Mouse (Mus musculus): ENCODE measurements around the gene Ptges3.
A peak's percentile ranks its signal among the peaks of the same experiment; 100 is the strongest.
"Not testable (repeated sequence)": the region's sequence is repeated elsewhere in the genome, so short reads cannot be mapped to it uniquely, and the experiment has no call there.

Gene Ptges3

DNA sequence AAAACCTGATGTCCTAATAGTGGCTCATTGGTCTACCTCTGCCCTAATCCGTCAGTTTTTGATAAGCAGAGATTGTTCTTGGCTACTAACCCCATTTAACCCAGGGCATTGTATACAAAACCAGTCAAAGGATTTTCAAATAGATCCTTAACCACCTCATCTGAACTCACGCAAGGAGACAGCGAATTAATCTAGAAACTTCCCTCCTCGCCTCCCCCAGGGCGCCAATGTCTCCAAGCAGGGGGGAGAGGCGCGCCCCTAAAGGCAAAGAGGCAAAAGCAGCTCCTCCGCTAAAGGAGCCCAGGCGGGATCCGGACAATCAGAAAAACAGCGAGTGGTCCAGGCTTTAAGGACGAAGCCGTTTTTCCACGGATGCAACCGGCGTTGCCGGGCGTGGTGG is 570 bp upstream of the Ptges3 start:
- DNase-seq (ENCODE audit: low read depth in 2 of 2, low spot score in 2 of 2) = no peak

DNA sequence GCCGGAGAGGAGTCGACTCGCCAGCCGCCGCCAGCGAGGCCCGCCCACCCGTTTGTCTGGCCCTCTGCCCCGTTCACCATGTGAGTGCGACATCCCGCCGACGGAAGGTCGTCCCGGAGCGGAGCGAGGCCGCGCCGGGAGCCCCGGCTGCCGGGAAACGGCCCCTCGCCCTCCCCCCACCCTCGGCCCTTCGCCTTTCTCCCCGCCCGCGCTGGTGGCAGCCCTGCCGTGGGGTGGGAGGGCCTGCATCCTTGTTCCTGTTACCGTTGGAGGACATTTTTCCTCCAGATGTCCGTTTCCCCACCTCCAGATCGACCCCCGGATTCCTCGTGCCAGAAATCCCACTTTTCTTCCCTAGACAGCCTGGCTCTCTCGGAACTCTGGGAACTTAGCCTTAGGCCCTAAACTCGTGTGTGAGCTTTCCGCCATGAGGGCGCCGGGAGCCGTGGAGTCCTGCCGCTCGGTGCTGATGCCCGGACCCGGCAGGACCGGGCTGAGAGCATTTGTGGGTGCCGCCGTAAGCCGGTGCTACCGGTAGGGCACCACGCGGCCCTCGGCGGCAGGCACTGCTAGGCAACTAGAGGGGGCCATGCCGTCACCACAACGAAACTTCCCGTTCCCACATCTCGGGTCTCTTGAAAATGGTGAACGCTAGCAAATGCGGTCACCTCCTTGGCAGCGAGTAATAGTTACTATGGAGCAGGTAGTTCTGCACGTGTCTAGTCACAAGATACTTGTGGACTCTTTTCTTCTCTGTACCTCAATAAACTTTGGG is 640 bp downstream of the Ptges3 start:
- peak; percentile 57 to 63 for DNase-seq (ENCODE audit: low read depth in 2 of 2, low spot score in 2 of 2)

DNA sequence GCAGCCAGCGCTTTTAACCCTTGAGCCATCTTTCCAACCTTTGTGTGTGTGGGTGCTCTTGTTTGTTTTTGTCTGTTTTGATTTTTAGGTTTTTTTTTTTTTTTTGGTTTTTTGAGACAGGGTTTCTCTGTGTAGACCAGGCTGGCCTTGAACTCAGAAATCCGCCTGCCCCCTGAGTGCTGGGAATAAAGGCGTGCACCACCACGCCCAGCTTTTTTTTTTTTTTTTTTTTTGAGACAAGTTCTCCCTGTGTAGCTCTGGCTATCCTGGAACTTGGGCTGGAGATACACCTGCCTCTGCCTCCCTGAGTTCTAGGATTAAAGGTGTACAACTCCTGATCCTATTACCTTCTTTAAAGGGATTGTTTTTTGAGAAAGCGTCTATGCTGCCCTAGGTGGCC is 2.4 kb downstream of the Ptges3 start:
- DNase-seq (ENCODE audit: low read depth in 2 of 2, low spot score in 2 of 2) = no peak

GRCm38 (mm10) chr10:128062221-128062989 is 3.7 kb downstream of the Ptges3 start:
- DNase-seq (ENCODE audit: low read depth in 2 of 2, low spot score in 2 of 2) = no peak

- DNase-seq (ENCODE audit: low read depth in 2 of 2, low spot score in 2 of 2) = no peak
Observed at GRCm38 (mm10) chr10:128066072-128066471, 7.3 kb downstream of the Ptges3 start.

- no peak for DNase-seq (ENCODE audit: low read depth in 2 of 2, low spot score in 2 of 2)
Observed at GRCm38 (mm10) chr10:128069201-128069600, 10.4 kb downstream of the Ptges3 start.

GRCm38 (mm10) chr10:128070432-128070831 is 11.7 kb downstream of the Ptges3 start:
- not testable (repeated sequence) for DNase-seq (ENCODE audit: low read depth in 2 of 2, low spot score in 2 of 2)

DNA sequence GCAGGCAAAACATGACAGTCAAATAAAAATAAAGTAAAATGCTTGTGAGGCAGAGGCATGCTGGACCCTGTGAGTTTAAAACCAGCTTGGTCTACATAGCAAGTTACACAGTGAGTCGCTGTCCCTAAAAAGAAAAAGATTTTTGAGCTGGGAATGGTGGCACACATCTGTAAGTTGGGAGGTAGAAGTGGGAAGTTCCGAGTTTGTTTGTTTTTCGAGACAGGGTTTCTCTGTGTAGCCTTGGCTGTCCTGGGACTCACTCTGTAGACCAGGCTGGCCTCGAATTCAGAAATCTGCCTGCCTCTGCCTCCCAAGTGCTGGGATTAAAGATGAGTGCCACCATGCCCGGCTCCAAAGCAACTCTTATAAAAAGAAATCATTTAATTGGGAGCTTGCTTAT is 19.5 kb downstream of the Ptges3 start:
- not testable (repeated sequence) for DNase-seq (ENCODE audit: low read depth in 2 of 2, low spot score in 2 of 2)

DNA sequence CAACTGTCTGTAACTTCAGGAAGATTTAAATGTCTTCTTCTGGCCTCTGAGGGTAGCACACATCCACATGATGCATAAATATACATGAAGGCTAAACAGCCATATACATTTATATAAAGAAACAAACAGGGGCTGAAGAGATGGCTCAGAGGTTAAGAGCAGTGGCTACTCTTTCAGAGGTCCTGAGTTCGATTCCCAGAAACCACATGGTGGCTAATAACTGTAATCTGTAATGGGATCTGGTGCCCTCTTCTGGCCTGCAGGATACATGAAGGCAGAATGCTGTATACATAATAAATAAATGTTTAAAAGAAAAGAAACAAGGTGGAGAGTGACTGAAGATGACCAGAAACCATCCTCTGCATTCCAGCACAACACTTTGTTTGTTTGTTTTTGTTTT is 21.7 kb downstream of the Ptges3 start:
- no peak for DNase-seq (ENCODE audit: low read depth in 2 of 2, low spot score in 2 of 2)

DNA sequence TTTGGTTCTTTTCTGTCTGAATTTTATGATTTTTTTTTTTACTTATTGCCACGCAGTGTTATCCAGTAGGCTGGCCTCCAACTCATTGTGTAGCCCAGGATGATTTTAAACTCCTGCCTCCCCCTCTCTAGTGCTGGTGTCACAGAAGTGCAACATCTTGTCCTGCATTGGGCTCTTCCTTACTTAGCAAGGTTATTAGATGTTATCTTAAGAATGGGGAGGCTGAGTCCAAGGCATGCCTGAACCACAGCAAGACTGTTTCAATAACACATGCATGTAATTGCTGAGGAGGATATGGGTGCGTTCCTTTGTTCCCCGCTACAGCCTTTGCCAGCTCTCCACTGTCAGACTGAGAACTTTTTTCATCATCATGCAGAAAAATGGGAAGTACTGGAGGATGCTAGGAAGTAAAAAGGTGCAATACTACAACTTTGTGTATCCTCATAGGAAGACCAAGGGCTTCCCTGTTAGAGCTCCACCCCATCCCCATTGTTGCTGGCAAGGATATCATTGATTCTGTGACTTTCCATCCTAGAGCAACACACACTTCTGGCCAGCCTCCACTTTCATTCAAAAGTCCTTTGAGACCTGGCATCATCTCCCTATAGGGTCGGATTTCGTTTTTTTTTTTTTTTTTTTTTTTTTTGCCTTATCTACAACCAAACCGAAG is 23.2 kb downstream of the Ptges3 start:
- DNase-seq (ENCODE audit: low read depth in 2 of 2, low spot score in 2 of 2) = no peak

GRCm38 (mm10) chr10:128082477-128082808 is 23.7 kb downstream of the Ptges3 start:
- no peak for DNase-seq (ENCODE audit: low read depth in 2 of 2, low spot score in 2 of 2)

GRCm38 (mm10) chr10:128082880-128083421 is 24.2 kb downstream of the Ptges3 start, which contains the start of gene Atp5b:
Gene Atp5b (plus strand): TSS chr10:128083273.
- peak; percentile 94 for DNase-seq (ENCODE audit: low read depth in 2 of 2, low spot score in 2 of 2)

DNA sequence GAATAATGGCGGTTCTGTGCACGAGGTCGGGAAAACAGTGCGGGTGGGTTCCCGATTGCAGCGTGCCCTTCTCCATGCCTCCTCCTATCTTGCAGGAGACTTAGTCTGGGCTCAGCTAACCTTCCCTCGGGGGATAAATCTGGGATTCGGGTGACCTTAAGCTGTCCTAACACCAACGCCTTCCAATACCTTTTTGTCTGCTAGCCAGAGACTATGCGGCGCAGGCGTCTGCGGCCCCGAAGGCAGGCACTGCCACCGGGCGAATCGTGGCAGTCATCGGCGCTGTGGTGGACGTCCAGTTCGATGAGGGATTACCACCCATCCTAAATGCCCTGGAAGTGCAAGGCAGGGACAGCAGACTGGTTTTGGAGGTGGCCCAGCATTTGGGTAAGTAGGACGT is 24.9 kb downstream of the Ptges3 start:
- no peak for DNase-seq (ENCODE audit: low read depth in 2 of 2, low spot score in 2 of 2)

DNA sequence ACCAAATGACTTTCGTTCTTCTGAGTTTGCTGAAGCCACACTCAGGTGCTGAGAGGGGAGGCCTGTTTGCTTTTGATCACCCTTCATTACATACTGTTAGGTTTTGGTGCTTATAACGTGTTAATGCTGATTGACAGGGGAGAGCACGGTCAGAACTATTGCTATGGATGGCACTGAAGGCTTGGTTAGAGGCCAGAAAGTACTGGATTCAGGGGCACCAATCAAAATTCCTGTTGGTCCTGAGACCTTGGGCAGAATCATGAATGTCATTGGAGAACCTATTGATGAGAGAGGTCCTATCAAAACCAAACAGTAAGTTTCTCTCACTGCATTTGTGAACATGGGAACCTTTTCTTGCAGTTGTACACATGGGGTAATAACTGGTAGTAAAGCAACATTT is 25.4 kb downstream of the Ptges3 start:
- no peak for DNase-seq (ENCODE audit: low read depth in 2 of 2, low spot score in 2 of 2)

DNA sequence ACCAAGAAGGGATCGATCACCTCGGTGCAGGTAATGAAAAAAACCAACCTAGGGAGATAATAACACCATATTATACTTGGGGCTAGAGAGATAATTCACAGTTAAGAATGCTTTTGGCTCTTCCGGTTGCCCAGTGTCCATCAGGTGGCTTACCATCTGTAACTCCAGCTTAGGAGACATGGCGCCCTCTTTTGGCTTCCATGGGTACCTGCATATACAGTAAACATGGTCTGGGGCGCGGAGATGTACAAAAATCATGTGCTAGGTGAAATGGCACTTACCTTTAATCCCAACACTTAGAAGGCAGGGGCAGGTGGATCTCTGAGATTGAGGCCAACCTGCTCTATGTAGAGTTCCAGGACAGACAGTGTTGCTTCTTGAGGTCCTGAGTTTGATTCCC is 27.6 kb downstream of the Ptges3 start:
- DNase-seq (ENCODE audit: low read depth in 2 of 2, low spot score in 2 of 2) = peak; percentile 14 to 28

- DNase-seq (ENCODE audit: low read depth in 2 of 2, low spot score in 2 of 2) = not testable (repeated sequence)
Observed at GRCm38 (mm10) chr10:128087216-128087615, 28.5 kb downstream of the Ptges3 start.

- DNase-seq (ENCODE audit: low read depth in 2 of 2, low spot score in 2 of 2) = no peak
Observed at GRCm38 (mm10) chr10:128088181-128088580, 29.4 kb downstream of the Ptges3 start.

DNA sequence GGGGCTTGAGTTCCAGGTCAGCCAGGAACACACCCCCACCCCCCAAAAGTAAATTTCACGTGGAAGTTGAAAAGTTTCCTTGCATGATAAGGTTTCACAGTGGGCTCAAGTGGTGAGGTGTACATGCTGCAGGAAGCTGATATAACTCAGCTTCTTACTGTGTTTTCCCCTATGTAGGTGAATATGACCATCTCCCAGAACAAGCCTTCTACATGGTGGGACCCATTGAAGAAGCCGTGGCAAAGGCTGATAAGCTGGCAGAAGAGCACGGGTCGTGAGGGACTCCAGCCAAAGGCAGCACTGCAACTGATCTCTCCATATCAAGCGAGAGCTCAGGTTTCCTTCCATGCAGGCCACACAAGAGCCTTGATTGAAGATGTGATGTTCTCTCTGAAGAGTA is 31.1 kb downstream of the Ptges3 start:
- no peak for DNase-seq (ENCODE audit: low read depth in 2 of 2, low spot score in 2 of 2)

- peak; percentile 86 to 95 for DNase-seq (ENCODE audit: low read depth in 2 of 2, low spot score in 2 of 2)
Observed at GRCm38 (mm10) chr10:128090651-128091563, 32.2 kb downstream of the Ptges3 start.

Measured in CD8-positive naive resting alpha-beta T cell, adult 2 months (primary cell).